Mouse (Mus musculus) thymus, postnatal 0 days (tissue): ENCODE measurements at regions not wholly inside any gene's neighbourhood (a gene's known extent, or its start where the extent isn't known, plus 50 kb on each side); places are given as distances from the start of the nearest gene placed in this dataset.

Experiments
- DNase-seq: peaks from one replicate; pipeline ENCODE4 v3.0.0-alpha.2; 2015; ENCODE audit warnings: low spot score

DNA sequence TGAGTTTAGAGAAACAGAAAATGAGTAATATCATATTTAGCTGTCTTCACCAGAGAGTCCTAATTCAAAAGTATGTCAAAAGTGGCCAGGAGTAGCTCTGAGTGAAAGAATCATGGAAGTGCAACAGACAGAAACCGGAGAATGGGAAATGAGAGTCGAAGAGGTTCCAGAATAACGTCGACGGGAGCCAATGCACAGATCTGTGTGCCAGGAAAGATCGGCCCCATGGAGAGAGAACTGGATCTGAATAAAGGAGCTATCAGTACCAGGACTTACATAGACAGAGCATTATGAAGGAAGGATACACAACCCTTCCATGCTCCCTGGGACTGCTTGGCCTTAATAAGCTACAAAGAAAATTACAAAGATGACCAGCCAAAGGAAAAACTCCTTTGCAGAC is 502.1 kb downstream of the Kcnj2 start:
- no peak for DNase-seq

DNA sequence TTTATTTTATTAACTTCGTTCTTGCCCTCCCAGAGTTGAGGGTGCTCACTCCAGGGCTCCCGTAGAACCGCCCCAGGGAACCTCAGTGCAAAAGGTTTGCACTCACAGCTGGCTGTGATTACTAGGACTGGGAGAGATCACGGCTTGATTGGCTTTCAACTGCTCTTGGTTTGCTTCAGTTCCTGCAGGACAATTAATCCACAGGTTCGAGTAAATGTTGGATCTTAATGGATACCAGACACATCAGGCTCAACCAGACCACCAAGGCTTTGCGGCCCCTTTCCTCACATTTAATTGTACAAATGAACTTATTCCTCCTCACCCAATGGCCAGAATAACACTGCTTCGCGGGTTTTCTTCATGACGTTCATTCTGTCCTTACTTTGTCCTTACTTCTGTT is 502.9 kb downstream of the Kcnj2 start:
- DNase-seq, result no peak

DNA sequence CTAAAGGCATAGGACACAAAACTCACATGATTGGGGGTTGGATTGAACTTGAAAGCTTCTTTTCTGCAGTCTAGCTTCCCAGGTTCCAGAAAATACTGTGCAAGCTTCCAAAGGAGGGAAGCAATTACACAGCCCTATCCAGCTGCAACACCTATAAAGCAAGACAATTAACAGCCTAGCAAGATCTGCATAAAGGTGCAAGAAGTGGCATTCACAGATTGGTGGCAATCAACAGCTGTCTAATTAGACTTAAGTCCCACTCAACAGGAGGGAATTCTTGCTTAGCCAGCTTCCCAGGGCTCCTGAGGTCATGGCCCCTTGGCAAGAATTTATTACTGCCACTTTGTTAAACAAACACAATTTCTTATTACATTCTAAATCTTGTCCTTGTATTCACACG is 511.9 kb downstream of the Kcnj2 start:
- DNase-seq, result no peak

DNA sequence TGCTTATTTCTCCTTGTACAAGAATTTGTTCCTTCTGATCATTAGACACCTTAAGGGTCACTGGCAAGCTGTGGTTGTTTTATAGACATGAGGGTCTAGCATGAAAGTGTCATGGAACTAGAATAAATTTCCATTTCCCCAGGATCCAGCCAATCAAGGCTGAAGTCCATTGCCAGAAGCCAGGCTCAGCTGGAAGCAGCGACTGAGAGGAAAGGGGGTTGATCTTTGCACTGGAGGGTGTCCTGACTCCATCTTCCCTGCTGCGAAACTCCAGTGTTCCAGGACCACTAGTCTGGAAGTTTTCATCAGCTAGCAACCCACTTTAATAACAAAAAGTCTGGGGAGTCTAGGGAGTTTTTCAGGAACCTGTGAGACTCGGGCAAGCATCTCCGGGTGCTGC is 517.0 kb downstream of the Kcnj2 start:
- no peak for DNase-seq

DNA sequence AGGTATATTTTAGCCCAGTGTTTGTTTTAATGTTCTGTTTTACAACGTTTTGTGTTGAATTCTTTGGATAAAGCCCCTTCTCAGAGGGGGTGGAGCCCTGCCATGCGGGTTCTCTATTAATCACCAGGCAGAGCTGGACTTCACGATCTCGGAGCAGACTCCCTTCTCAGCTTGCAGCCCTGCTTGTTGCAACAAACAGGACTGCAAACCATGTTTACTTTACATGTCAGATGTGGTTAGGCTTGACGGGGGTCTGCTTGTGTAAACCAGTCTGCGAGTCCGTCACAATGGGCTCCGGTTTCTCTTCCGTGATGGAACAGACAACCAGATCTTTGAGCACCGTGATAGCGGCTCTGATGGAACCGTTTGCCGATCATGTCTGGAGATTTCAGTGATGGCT is 517.6 kb downstream of the Kcnj2 start:
- DNase-seq, result no peak

DNA sequence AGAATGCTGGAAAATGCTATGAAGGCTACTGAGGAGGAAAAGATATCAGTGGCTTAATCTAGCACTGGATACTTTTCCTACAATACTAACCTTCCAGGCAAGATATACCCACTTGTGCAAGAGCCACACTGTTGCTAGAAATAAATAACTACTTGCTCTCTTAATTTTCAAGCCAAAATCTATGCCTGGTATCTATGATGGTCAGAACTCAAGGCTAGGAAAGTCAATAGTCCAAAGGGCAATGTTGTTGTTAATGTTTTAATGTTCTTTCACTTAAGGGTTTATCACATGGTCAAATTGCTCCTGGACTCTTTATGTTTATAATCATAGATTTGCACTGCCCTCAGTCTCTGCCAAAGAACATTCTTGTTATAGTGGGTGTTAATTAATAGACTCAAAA is 533.5 kb downstream of the Kcnj2 start:
- no peak for DNase-seq

DNA sequence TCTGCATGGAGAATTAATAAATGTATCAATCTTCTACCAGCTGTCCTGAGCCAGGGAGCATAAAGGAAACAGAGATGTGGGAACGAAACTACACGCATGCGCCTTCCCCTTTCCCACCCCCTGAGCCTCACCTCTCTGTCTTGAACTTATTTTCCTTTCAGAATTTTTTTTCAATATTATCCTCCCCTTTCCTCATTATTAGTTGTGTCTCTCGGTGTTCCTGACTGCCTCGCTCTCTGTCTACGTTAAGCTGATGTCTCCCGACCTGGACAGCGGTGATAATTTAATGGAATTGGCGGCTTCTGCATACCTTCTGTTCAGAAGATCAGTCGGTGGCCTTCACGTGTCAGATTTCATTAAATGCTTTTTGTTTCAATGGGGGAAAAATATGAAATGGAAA is 539.2 kb downstream of the Kcnj2 start:
- no peak for DNase-seq

DNA sequence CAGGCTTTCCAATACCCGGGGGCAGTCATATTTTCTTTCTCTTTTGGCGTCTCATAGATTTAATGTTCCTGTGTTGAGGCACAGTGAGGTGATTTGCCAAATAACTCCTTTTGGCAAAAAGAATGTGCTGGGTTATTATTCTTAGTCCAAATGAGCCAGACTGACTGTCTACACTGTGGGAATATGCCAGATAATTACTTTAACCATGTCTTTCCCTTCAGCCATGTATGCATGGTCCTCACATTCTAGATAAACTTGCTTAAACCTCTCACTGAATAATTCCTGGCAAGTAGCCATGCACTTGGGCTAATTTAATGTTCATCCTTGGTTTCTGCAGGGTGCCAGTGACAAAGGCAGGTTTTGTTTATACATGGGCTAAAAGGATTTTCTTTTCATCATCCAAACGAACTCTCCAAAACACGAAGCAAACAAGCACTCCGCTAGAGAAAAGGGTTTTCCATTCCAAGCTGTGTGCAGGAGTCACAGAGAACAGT is 544.6 kb downstream of the Kcnj2 start:
- no peak for DNase-seq

DNA sequence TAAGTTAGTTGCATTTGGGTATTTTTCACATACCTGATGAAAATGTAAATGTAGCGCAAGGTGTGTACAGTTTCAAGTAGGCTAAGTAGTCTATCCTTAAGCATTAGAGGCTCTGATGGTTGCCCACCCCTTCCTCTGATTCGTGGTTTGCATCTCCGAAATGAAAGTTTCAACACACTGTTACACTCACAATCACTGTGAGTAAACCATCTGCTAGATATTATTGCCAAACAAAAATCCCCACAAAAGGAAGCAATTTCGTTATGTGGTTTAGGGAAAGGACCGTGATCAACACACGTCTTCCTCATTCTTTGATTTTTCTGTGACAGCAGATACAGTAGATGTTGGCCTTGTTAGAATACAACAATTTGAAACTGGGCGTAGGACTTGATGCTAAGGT is 577.6 kb downstream of the Kcnj2 start:
- DNase-seq, result no peak

DNA sequence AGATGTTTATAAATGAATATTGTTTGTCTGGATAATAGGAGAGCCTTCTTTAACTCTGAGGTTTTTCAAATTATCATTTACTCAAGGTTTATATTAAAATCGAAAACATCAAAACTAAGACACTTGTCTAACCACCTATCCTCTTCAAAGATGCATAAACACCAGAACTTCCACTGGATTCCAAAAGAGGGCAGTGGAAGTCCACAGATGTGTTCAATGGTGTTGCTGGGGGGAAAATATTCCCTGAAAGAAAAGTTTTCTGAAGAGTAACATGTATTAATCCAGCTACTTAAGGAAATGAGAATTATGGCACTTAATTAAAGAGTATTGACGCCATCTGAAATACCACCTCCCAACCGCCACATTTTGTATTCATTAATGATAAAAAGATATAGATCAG is 586.9 kb downstream of the Kcnj2 start:
- peak; percentile 26 for DNase-seq

DNA sequence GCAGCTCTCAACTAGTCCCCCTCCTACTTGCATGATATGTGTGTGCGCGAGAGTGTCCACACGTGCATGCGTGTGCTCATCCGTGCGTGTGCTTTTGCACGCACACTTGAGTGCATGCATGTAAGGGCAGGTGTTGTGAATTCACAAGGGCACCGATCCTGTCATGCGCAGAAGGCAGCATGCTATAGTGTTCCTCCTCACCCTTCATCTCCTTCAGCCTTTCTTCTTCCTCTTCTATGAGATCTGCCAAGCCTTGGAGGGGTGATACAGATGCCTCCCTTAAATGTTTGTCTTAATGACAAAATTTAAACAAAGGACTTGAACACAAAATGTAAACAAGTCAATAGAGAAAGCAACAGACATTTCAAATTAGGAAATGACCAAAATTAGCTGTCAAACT is 591.8 kb downstream of the Kcnj2 start:
- DNase-seq, result no peak

DNA sequence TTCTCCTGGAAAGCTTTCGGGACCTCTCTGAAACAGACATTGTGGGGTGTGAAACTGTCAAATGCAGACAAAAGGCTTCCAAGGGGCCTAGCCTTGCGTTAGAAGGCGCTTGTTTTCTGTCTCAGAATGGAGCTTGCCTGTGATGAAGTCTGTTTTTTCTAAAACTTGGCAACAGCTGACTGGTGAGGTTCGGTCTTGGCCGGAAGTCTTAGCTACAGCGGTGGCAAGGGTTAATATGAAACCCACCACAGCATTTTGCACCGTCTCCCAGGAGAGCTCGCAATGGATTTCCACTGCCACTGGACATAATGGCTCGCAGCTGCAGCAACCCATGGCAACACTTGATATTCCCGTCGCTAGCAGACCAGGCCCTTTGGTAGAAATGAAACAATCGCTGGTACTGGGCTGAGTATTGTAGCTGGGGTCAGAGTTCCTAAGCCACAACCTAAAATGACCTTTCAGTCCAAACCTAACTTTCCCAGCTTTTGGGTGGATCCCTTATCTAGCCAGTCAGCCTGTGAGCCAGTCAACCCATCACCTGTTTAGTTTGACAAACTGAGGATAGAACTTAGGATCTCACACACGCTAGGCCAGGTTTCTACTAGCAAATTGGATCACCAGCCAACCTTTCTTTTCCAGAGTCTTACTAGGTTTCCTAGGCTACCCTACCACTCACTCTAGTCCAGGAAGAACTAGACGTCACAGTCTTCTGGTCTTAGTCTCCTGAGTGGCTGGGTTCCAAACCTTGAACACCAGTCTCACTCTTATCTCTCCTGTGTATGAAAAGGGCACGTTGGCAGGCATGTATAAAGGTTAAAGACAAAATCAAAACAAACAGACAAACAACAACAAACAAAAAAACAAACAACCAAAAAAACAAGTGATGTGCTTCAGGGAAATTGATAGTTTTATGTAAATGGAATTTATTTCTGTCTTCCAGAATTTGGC is 592.7 kb downstream of the Kcnj2 start:
- DNase-seq, result no peak

DNA sequence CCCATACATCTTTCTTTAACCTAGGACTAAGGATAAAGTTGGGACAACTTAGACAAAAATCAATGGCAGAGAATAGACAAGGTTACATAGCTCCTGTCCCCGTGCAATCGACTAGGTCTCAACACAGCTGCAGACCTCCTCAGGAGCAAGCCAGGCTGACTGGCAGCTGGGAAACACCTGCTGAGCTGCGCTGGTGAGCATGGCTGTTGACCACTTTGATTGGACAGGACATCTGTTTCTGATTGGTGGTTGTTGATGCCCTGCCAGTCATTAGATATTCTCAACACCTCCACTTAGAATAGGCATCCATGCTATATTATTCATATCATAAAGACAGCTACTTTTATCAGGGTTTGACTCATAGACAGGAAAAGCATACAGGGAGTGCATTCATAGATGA is 597.3 kb downstream of the Kcnj2 start:
- DNase-seq, result no peak

DNA sequence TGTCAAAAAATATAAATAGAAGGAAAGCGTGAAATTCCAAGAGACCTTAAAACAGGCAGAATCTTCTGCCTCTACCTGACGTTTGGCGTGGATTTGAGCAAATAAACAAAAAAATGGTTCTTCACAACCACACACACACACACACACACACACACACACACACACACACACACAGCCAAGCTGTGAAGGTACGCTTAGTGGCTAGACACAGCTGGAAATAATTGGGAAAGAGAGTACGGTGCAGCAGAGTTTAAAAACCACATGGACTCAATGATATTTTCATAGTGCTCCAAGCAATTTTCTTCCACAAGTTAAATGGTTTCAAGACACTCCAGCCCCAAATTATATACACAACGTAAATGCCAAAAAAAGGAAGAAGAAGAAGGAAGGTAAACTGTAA is 600.4 kb downstream of the Kcnj2 start:
- DNase-seq, result no peak

DNA sequence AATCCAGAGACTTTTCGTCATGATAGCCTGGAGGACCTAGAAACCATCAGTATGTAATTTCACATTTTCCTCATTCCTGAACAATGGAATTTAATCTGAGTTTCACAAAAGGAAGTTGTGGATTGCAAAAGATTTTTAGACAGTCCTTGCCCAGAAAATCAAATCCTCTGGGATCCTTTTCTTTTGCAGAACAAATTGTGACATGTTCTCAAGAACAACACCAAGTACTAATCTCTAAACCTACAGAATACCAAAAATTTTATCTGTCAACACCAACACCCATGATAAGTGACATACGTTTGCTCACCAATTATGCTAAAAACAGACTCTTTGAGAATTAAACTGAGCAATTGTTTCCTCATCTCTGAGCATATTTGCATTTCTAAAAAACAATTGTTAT is 605.9 kb downstream of the Kcnj2 start:
- no peak for DNase-seq

DNA sequence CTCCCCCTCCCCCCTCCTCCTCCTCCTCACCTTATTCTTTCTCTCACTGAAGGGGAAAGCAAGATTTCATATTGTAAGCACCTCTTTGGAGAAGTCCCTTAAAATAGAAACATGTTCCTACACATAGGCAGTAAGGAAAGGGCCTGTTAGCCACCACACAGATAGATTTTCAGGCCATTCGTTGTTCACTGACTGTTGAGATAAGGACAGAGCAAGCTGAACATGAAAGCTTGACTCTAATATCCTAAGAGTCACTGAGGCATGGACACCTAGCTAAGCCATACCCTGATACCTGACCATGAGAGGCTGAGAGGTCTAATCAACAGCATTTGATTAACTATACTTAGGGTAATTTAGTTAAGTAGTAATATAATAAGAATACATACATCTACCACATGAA is 609.7 kb downstream of the Kcnj2 start:
- DNase-seq, result no peak

DNA sequence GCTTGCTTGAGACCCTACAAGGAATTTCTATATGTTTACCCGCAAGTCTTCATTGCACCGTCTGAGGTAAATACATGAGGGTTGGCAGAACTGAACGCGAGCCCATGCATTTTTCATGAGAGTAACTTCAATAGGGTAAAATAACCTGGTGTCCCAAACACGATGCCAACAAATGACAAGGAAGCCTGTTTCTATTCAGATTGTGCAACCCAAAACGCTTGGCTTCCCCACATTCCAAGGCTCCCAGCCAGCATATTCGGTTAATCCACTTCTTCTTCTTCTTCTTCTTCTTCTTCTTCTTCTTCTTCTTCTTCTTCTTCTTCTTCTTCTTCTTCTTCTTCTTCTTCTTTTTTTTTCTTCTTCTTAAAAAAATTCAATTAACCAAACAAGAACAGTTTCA is 616.4 kb downstream of the Kcnj2 start:
- no peak for DNase-seq

DNA sequence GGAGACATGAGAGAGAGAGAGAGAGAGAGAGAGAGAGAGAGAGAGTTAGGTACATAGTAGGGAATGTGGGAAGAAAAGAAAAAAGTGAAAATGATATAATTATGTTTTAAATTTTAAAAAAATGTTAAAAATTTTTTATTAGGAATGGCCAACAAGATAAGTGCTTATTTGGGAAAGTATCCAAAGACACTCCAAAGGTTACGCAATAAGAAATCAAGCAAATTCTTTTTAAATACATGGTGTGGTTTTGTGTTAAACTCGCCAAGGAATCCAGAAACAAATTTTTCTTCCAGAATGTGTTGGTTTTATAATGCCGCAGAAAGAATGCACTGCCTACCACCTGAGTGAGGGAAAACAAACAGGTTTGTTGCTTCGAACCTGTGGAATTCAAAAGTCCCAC is 617.9 kb downstream of the Kcnj2 start:
- no peak for DNase-seq

DNA sequence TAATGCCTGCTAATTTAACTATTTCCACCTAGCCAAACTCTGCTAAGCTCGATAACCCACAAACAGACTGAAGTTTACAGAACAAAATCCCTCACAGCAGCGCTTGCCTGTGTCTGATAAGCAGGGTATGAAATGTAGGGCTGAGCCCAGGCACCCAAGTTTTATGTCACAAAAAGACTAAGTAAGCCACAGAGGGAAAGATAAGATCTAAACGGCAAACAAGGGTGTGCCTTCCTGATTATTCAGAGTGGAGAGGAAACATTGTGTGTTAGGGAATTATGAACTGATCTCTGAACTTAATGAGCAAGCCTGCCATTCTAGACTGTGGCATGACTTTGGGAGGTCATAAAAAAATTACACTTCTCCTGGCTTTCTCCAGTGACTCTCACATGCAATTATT is 621.8 kb downstream of the Kcnj2 start:
- DNase-seq, result peak; percentile 23

DNA sequence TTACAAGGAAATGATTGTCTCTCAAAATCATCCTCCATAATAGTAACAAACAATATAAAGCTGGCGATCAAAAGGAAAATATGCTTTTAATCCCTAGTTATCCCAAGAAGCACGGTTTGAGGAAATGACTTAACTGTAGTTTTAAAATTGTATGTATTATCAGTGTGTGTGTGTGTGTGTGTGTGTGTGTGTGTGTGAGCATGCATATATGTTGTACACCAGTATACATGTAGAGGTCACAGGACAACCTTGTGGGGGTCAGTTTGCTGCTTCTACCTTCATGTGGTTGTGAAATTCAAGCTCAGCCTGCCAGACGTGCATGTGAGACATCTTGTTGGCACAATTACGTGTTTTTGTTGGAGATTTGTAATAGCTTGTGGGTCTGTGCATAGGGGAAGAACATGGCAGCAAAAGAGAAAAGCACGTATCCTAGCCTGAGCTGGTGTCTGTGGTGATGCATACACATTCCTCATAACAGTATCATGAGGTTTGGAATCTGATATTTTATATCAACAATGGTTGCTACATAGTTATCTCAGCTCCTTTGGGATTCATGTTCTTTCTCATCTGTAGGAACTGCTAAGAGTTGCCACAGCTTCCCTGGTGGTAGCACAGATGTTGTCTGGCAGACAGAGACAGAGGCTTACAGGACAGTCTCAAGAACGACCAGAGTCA is 622.4 kb downstream of the Kcnj2 start:
- DNase-seq, result no peak

DNA sequence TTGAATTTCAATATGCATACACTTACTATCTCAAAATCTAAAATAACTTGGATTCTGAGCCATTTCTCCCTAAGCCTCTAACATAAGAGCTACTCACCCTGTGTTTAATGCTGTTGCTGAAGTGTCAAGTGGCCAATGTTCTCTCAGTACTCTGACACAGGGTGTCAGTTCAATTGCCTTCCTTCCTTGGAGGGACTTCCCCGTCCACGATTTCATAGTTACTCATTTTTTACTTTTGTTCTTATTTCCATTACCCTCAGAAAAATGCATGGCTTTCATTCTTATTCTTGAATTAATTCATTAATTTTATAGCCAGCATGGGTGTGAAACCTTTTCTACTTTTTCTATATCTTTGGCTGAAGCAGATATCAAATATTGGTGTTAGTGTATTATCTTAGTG is 623.9 kb downstream of the Kcnj2 start:
- no peak for DNase-seq

DNA sequence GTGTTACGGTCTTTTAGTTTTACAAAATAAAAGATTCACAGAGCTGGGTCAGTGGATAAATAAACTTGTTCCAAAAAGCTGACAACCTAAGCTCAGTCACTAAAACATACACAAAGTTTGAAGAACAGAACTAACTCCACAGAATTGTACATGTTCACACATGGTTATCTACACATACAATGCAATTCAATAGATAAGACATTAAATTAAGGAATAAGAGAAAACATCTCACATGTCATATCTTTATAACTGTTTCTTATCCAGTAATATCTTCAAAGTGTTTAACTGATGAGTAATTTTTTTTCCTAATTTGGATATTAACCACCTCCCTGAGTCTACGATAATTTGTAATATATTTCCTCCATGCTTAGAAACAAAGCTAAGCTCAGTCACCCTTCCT is 625.5 kb downstream of the Kcnj2 start:
- no peak for DNase-seq

DNA sequence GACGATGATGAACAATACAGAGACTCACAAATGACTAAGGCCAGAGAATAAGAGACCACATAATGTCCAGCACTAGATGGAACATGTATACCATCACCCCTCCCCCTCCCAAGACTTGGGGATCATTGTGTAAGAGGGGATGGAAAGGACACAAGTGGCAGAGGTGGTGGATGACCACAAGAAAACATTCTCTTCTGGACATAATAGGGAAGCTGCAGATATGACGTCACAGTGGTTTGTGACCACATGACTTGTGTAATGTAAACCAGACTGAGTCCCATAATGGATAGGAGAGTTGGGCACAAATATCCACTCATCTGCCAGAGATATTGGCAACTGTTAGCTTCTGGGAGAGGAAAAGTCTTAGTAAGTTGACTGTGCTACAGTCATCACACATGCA is 630.7 kb downstream of the Kcnj2 start:
- DNase-seq, result no peak
